Mouse (Mus musculus) erythroblast, embryonic 14.5 days (primary cell): ENCODE results near the gene Helz.

Experiments
- GATA1 ChIP-seq: IDR thresholded peaks from 2 replicates; pipeline ENCODE4 v1.6.1; 2012; ENCODE audit warnings: low read length, inconsistent platforms, mixed read lengths
- TAL1 ChIP-seq: IDR thresholded peaks from 3 replicates; pipeline ENCODE4 v1.6.1; 2012; ENCODE audit warnings: low read length, inconsistent platforms, mixed read lengths

DNA sequence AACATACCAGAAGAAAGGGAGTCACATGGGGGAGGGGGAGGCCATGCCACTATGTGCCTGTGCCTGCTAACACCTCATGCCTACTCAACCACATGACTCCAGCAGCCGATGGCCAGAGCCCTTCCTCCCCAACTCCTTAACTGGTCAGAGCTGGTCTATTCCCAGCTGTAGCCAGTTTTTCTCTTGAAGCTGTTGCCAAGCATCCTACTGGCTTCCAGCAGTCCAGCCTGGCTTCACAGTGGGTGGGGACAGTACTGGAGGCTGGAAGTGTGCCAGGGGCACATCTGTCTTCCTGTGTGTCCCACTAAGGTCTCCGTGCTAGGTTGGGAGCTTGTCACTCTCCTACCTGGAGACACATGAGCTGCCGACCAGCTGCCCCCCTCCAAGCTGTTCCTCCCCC, 195.4 kb downstream of the Helz start:
- TF ChIP-seq GATA1 (no peak), TAL1 (no peak)
